Mouse (Mus musculus) lung, embryonic 14.5 days (tissue): ENCODE data around the gene Tmem94. TPM values are rescaled to one million over a fixed set of nuclear protein-coding genes. Genes with fewer than 3 reads are reported as not detected.

ENCODE experiments used
- ATAC-seq: fragments of 200-750 bp; cut with Nextera tagmentation; 2 replicates; pipeline ENCODE4 v1.8.0; 2017; ENCODE audit warnings: mild to moderate bottlenecking, moderate TSS enrichment, moderate library complexity; ENCODE audit not compliant: insufficient read depth
- DNase-seq: peaks from one replicate; pipeline ENCODE4 v3.0.0-alpha.2; 2015
- H3K27ac ChIP-seq: fragments of 300-500 bp; sonication (generic); 2 replicates; pipeline ENCODE4 v1.5.1; 2014; ENCODE audit warnings: low read depth, mild to moderate bottlenecking, moderate library complexity
- H3K27me3 ChIP-seq: fragments of 300-500 bp; sonication (generic); 2 replicates; pipeline ENCODE4 v1.6.1; 2014; ENCODE audit warnings: low read length, control low read depth; ENCODE audit not compliant: insufficient read depth
- H3K36me3 ChIP-seq: fragments of 300-500 bp; sonication (generic); 2 replicates; pipeline ENCODE4 v1.6.1; 2014; ENCODE audit warnings: control low read depth; ENCODE audit not compliant: insufficient read depth
- H3K4me1 ChIP-seq: fragments of 300-500 bp; sonication (generic); 2 replicates; pipeline ENCODE4 v1.6.1; 2014; ENCODE audit warnings: antibody characterized with exemption, control low read depth; ENCODE audit not compliant: insufficient read depth
- H3K4me2 ChIP-seq: fragments of 300-500 bp; sonication (generic); 2 replicates; pipeline ENCODE4 v1.6.1; 2014; ENCODE audit warnings: mild to moderate bottlenecking
- H3K4me3 ChIP-seq: fragments of 300-500 bp; sonication (generic); 2 replicates; pipeline ENCODE4 v1.5.1; 2014; ENCODE audit warnings: low read depth, low read length
- H3K9ac ChIP-seq: fragments of 300-500 bp; sonication (generic); 2 replicates; pipeline ENCODE4 v1.6.1; 2014
- H3K9me3 ChIP-seq: fragments of 300-500 bp; sonication (generic); 2 replicates; pipeline ENCODE4 v1.6.1; 2016; ENCODE audit warnings: low read depth, low read length, control low read depth
- CTCF ChIP-seq: IDR thresholded peaks from 2 replicates; pipeline ENCODE4 v1.5.1; 2016; ENCODE audit warnings: antibody characterized with exemption, low read depth
- WGBS: fragments of 180-500 bp; shearing (Covaris S2); extraction: QIAGEN DNeasy Blood & Tissue Kit; methylation state at CpG from one replicate; pipeline ENCODE4 v1.1.7; 2014; 5-methylcytosine and 5-hydroxymethylcytosine counted together
- polyA plus RNA-seq: library from polyadenylated mRNA; unstranded; fragments of >200 nt; fragmentation: Nextera tagmentation; extraction: Ambion mirVana; gene quantifications from 2 replicates; pipeline ENCODE4 v1.2.1, GENCODE M21; 2014

Gene Tmem94
- polyA plus RNA-seq, 1 experiment from 2014 or later, result 20.9 TPM

GRCm38 (mm10) chr11:115831518-115831917 is 66.3 kb downstream of the Tmem94 start:
- no peak for ATAC-seq
- Histone ChIP-seq H3K9me3 (no peaks in the 10 kb centered on the region), H3K27me3 (no peaks in the 10 kb centered on the region), H3K4me2 (0 out of 2 replicates have a peak overlapping the region, but pooled peaks have one; percentile 5), H3K4me1 (peaks cover 30% of the 10 kb centered on the region), H3K36me3 (no peaks in the 10 kb centered on the region), H3K9ac (no peak overlapping the region; the same call in 1 of the 2 replicates), H3K4me3 (no peak overlapping the region), H3K27ac (peak overlapping the region; percentile 91)
- WGBS, result 36% methylated on average over 3 of the region's 3 CpGs
- no peak for DNase-seq
- TF ChIP-seq CTCF, result no peak

GRCm38 (mm10) chr11:115832064-115832463 is 66.8 kb downstream of the Tmem94 start:
- Histone ChIP-seq H3K27ac (peak overlapping the region; percentile 91), H3K9ac (no peak overlapping the region), H3K4me3 (no peak overlapping the region), H3K9me3 (no peaks in the 10 kb centered on the region), H3K4me1 (peaks cover 30% of the 10 kb centered on the region), H3K4me2 (peak overlapping the region; percentile 34; the same call in 1 of the 2 replicates), H3K36me3 (no peaks in the 10 kb centered on the region), H3K27me3 (no peaks in the 10 kb centered on the region)
- WGBS, result 53% methylated on average over 6 of the region's 6 CpGs
- no peak for TF ChIP-seq CTCF
- ATAC-seq (no peak), DNase-seq (no peak)

- no peak for TF ChIP-seq CTCF
- Histone ChIP-seq H3K36me3 (no peaks in the 10 kb centered on the region), H3K4me2 (peak overlapping the region; percentile 34), H3K27ac (peak overlapping the region; percentile 91), H3K9ac (no peak overlapping the region), H3K27me3 (no peaks in the 10 kb centered on the region), H3K4me3 (no peak overlapping the region), H3K9me3 (no peaks in the 10 kb centered on the region), H3K4me1 (peaks cover 30% of the 10 kb centered on the region)
- DNase-seq (peak; percentile 78), ATAC-seq (peak; percentile 36; the same call in 1 of the 2 replicates)
- 7% methylated on average over 8 of the region's 8 CpGs for WGBS
Observed at GRCm38 (mm10) chr11:115832523-115832922, 67.3 kb downstream of the Tmem94 start.

GRCm38 (mm10) chr11:115833021-115833513 is 67.8 kb downstream of the Tmem94 start:
- H3K9me3 ChIP-seq, result no peaks in the 10 kb centered on the region
- no peak for TF ChIP-seq CTCF
- DNase-seq, result peak; percentile 61
- no peaks in the 10 kb centered on the region for H3K27me3 ChIP-seq
- H3K4me2 ChIP-seq, result peak overlapping the region; percentile 34
- no peak overlapping the region for H3K4me3 ChIP-seq
- no peaks in the 10 kb centered on the region for H3K36me3 ChIP-seq
- peak; percentile 47 for ATAC-seq
- no peak overlapping the region for H3K9ac ChIP-seq
- H3K27ac ChIP-seq, result peak overlapping the region; percentile 91
- whole genome bisulfite sequencing, result 12% methylated on average over 8 of the region's 8 CpGs
- H3K4me1 ChIP-seq, result peaks cover 33% of the 10 kb centered on the region

- whole genome bisulfite sequencing, result 67% methylated on average over 6 of the region's 6 CpGs
- Histone ChIP-seq H3K4me3 (no peak overlapping the region), H3K4me2 (no peak overlapping the region), H3K9me3 (no peaks in the 10 kb centered on the region), H3K27ac (peak overlapping the region; percentile 91), H3K36me3 (no peaks in the 10 kb centered on the region), H3K9ac (no peak overlapping the region), H3K27me3 (no peaks in the 10 kb centered on the region), H3K4me1 (peaks cover 38% of the 10 kb centered on the region)
- no peak for TF ChIP-seq CTCF
- DNase-seq (no peak), ATAC-seq (no peak)
Observed at GRCm38 (mm10) chr11:115834033-115834432, 68.8 kb downstream of the Tmem94 start.

GRCm38 (mm10) chr11:115836656-115837395 is 71.6 kb downstream of the Tmem94 start:
- peak overlapping the region; percentile 22; the same call in 1 of the 2 replicates for H3K4me2 ChIP-seq
- ATAC-seq, result peak; percentile 30; the same call in 1 of the 2 replicates
- H3K36me3 ChIP-seq, result no peaks in the 10 kb centered on the region
- H3K9me3 ChIP-seq, result no peaks in the 10 kb centered on the region
- H3K4me1 ChIP-seq, result peaks cover 42% of the 10 kb centered on the region
- H3K27ac ChIP-seq, result peak overlapping the region; percentile 85
- peak; percentile 53 for DNase-seq
- H3K4me3 ChIP-seq, result no peak overlapping the region
- no peak for TF ChIP-seq CTCF
- WGBS, result 37% methylated on average over 11 of the region's 11 CpGs
- H3K9ac ChIP-seq, result no peak overlapping the region
- H3K27me3 ChIP-seq, result no peaks in the 10 kb centered on the region

- no peak overlapping the region for H3K9ac ChIP-seq
- no peak overlapping the region for H3K4me3 ChIP-seq
- DNase-seq, result no peak
- no peaks in the 10 kb centered on the region for H3K9me3 ChIP-seq
- peak overlapping the region; percentile 85 for H3K27ac ChIP-seq
- 74% methylated on average over 22 of the region's 22 CpGs for WGBS
- no peaks in the 10 kb centered on the region for H3K36me3 ChIP-seq
- no peak for ATAC-seq
- H3K4me1 ChIP-seq, result peaks cover 45% of the 10 kb centered on the region
- no peaks in the 10 kb centered on the region for H3K27me3 ChIP-seq
- no peak overlapping the region for H3K4me2 ChIP-seq
- TF ChIP-seq CTCF, result no peak
Observed at GRCm38 (mm10) chr11:115837606-115838345, 72.5 kb downstream of the Tmem94 start.
